Mouse (Mus musculus): Measurements from ENCODE around the gene Pin1rt1.
A peak's percentile ranks its signal among the peaks of the same experiment; 100 is the strongest.

DNA sequence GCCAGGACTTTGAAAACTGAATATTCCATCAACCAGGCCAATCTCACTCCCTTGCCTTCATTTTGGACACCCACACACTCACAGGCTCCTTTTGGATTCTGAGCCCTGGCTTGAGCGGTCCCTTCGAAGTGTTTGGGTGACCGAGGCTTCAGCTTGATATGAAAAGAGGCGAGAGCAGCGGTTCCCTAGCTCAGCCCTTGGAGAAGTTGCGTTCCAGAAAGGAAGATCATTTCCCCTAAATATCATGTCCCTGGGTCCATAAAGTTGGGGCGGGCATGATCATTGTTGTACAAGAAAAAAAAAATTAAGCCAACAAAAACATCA is 3.7 kb downstream of the Pin1rt1 start:
- no peak for TF ChIP-seq ELF1 (IDR thresholded peaks at IDR 0.05; ENCODE audit: low read depth, low read length)
- no peak for TF ChIP-seq MAX (IDR thresholded peaks at IDR 0.05; ENCODE audit: low read length)
- no peak for TF ChIP-seq CTCF (IDR thresholded peaks at IDR 0.05 in 2 of 3, conservative IDR thresholded peaks at IDR 0.05 in 1 of 3; ENCODE audit: control insufficient read depth in 1 of 3, insufficient read depth in 1 of 3, low read depth in 2 of 3, low read length in 3 of 3, poor library complexity in 1 of 3, severe bottlenecking in 1 of 3)
- TF ChIP-seq E2F4 (IDR thresholded peaks at IDR 0.05; ENCODE audit: borderline replicate concordance, low read depth, low read length): no peak
- no peak for TF ChIP-seq POLR2AphosphoS5 (IDR thresholded peaks at IDR 0.05; ENCODE audit: borderline replicate concordance, low read depth, low read length)
- no peak for TF ChIP-seq GATA1 (IDR thresholded peaks at IDR 0.05; ENCODE audit: low read depth, low read length)
- TF ChIP-seq EP300 (IDR thresholded peaks at IDR 0.05; ENCODE audit: low read depth in 1 of 2, low read length in 2 of 2): no peak
- TF ChIP-seq MYC (IDR thresholded peaks at IDR 0.05; ENCODE audit: low read depth, low read length): no peak
- 0 out of 4 replicates have a peak, but pooled peaks of 1 of the 2 experiments have one; percentile 19 for TF ChIP-seq POLR2A (IDR thresholded peaks at IDR 0.05; ENCODE audit: control insufficient read depth in 1 of 2, insufficient read depth in 1 of 2, low read depth in 1 of 2, low read length in 2 of 2, poor library complexity in 1 of 2)
- no peak for TF ChIP-seq POLR2AphosphoS2 (IDR thresholded peaks at IDR 0.05; ENCODE audit: low read length)
- no peak for TF ChIP-seq RCOR1 (IDR thresholded peaks at IDR 0.05; ENCODE audit: low read depth, low read length)
- no peak for TF ChIP-seq RAD21 (IDR thresholded peaks at IDR 0.05; ENCODE audit: low read depth, low read length)
- no peak for TF ChIP-seq MEF2A (IDR thresholded peaks at IDR 0.05; ENCODE audit: extremely low read depth, insufficient replicate concordance, low read depth, low read length, poor library complexity, severe bottlenecking)
- no peak for TF ChIP-seq MAZ (IDR thresholded peaks at IDR 0.05; ENCODE audit: low read depth, low read length)
